Mouse (Mus musculus) neural tube, embryonic 14.5 days (tissue): ENCODE measurements around the gene Cul4b. TPM values are rescaled to one million over a fixed set of nuclear protein-coding genes. Genes with fewer than 3 reads are reported as not detected.

Experiments used
- polyA plus RNA-seq: library from polyadenylated mRNA; unstranded; fragments of >200 nt; fragmentation: Nextera tagmentation; extraction: Ambion mirVana; gene quantifications from 2 replicates; pipeline ENCODE4 v1.2.1, GENCODE M21; 2014

Gene Cul4b
- polyA plus RNA-seq, 1 experiment from 2014 or later = 23.1 TPM

Other genes with a start within 250 kb of the Cul4b start
- 61.4 and 87.3 TPM in 2 replicates for gene Lamp2, start 119.7 kb downstream of the Cul4b start, polyA plus RNA-seq
- gene Mcts1, start 24.4 kb upstream of the Cul4b start, polyA plus RNA-seq = 217 and 235 TPM in 2 replicates
- 31.5 and 35.5 TPM in 2 replicates for gene C1galt1c1, start 58.9 kb upstream of the Cul4b start, polyA plus RNA-seq
- 0.41 and 0.58 TPM in 2 replicates for gene 6030498E09Rik, start 196.5 kb upstream of the Cul4b start, polyA plus RNA-seq